Mouse (Mus musculus) testis, adult 2 months (tissue): ENCODE results near the gene Edn1.

Source experiments
- CTCF ChIP-seq: fragments of 200-500 bp; IDR thresholded peaks from 2 replicates; pipeline ENCODE4 v1.5.1; 2012; ENCODE audit warnings: low read depth, mild to moderate bottlenecking, inconsistent platforms, low read length, moderate library complexity; ENCODE audit not compliant: control insufficient read depth, insufficient read depth, insufficient replicate concordance
- POLR2A ChIP-seq: fragments of 200-500 bp; IDR thresholded peaks from 2 replicates; pipeline ENCODE4 v1.6.1; 2012; ENCODE audit warnings: low read depth, mild to moderate bottlenecking, inconsistent platforms, low read length, moderate library complexity; ENCODE audit not compliant: control insufficient read depth

DNA sequence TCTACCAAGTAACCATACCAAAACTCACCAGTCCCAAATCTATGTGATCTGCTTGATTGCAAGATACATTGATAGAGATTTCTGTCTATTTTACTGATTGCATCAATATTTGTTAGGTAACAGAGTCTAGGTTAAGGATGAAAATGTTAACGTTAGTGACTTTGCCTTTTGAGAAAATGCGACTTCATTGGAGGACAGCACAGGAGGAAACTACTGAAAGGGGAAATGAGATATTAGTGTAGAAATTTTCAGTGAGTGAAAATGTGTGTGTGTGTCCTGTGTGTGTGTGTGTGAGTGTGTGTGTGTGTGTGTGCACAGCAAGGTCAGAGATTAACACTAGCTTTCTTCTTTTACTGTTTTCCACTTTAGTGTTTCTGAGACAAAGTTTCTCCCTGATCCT, 29.8 kb downstream of the Edn1 start:
- no peak for TF ChIP-seq CTCF
- TF ChIP-seq POLR2A: no peak
